Comparison of ENCODE assay signal across 13 mouse cellular contexts in genomic region chr9:50803055-50803671, GRCm38 (mm10). TPM values are rescaled to one million over a fixed set of nuclear protein-coding genes. Genes with fewer than 3 reads are reported as not detected.
DNase-seq lines count a peak whose midpoint lies in the region; ATAC-seq and TF ChIP-seq lines count a peak whose summit lies in the region.
"Had no signal": no experiment of that assay in that cellular context is flagged by ENCODE, and none has a peak within 500 bp of the region (broad histone marks: within the 10 kb centered on the region; RNA-seq: fewer than 3 reads in every experiment).

No protein-coding gene starts in this region.

- no peak for TF ChIP-seq CTCF in bone marrow, adult 2 months (IDR thresholded peaks at IDR 0.05; ENCODE audit: control insufficient read depth, insufficient read depth, low read length)

- peak; percentile 87; the same call in 1 of the 2 replicates for TF ChIP-seq POLR2A in bone marrow, adult 2 months (IDR thresholded peaks at IDR 0.05; ENCODE audit: borderline replicate concordance, control insufficient read depth, low read depth, low read length)

- no peak overlapping the region for H3K9ac ChIP-seq in heart, embryonic 11.5 days (ENCODE audit: low read depth, low read length)
- no peak overlapping the region for H3K9ac ChIP-seq in liver, embryonic 11.5 days (ENCODE audit: low read depth, low read length)
- H3K9ac ChIP-seq: neural tube, embryonic 13.5 days had no signal

- no peak for DNase-seq in heart, postnatal 10 days
- DNase-seq in liver, embryonic 11.5 days (ENCODE audit: low spot score) = peak; percentile 42
- DNase-seq in spleen, postnatal 14 days (ENCODE audit: low spot score in 2 of 2) = peak; percentile 51 to 60
- no peak for DNase-seq in gastrocnemius, postnatal 4 days (ENCODE audit: low spot score in 2 of 2)
- no peak for DNase-seq in adrenal gland, adult 8-10 months
- DNase-seq: gastrocnemius, adult 2 months; kidney, adult 11 months had no signal

- intact Hi-C loops in heart, postnatal 10 days (cut with DNase I) = no loop called here

- WGBS in heart, embryonic 11.5 days (ENCODE audit: insufficient replicate concordance) = 71% methylated on average over 7 of the region's 7 CpGs
- 64% methylated on average over 7 of the region's 7 CpGs for WGBS in bone marrow, adult 2 months
- WGBS in liver, embryonic 11.5 days = 75% methylated on average over 7 of the region's 7 CpGs

- ATAC-seq in heart, embryonic 11.5 days (replicated peaks; ENCODE audit: insufficient number of reproducible peaks, low FRiP score, low TSS enrichment) = peak; percentile 93
- peak; percentile 95 for ATAC-seq in liver, embryonic 11.5 days (replicated peaks; ENCODE audit: low FRiP score)
- no peak for ATAC-seq in frontal cortex, adult (ENCODE audit: low TSS enrichment)
- ATAC-seq: midbrain, embryonic 16.5 days had no signal

- H3K9me3 ChIP-seq in heart, embryonic 11.5 days (replicated peaks; ENCODE audit: control insufficient read depth, low read length) = no peaks in the 10 kb centered on the region
- no peaks in the 10 kb centered on the region for H3K9me3 ChIP-seq in liver, embryonic 11.5 days (ENCODE audit: control insufficient read depth, low read length)
- H3K9me3 ChIP-seq: neural tube, embryonic 13.5 days had no signal

- H3K4me1 ChIP-seq in heart, embryonic 11.5 days (ENCODE audit: control insufficient read depth, insufficient read depth, low read length) = no peaks in the 10 kb centered on the region
- peaks cover 5% of the 10 kb centered on the region; the same call in 1 of the 2 replicates for H3K4me1 ChIP-seq in bone marrow, adult 2 months (ENCODE audit: control insufficient read depth, insufficient read depth, low read length)
- peaks cover 13% of the 10 kb centered on the region for H3K4me1 ChIP-seq in liver, embryonic 11.5 days (replicated peaks; ENCODE audit: control insufficient read depth, insufficient read depth, low read length)
- H3K4me1 ChIP-seq: neural tube, embryonic 13.5 days had no signal

- H3K27ac ChIP-seq in heart, embryonic 11.5 days (ENCODE audit: low read depth, low read length) = peak overlapping the region; percentile 47
- H3K27ac ChIP-seq in bone marrow, adult 2 months (ENCODE audit: control insufficient read depth, insufficient read depth, low read depth, low read length, poor library complexity) = peak overlapping the region; percentile 86
- peak overlapping the region; percentile 30; the same call in 1 of the 2 replicates for H3K27ac ChIP-seq in liver, embryonic 11.5 days (ENCODE audit: low read depth, low read length)
- H3K27ac ChIP-seq: gastrocnemius, adult 2 months; neural tube, embryonic 13.5 days had no signal

- H3K27me3 ChIP-seq in heart, embryonic 11.5 days (ENCODE audit: control insufficient read depth, insufficient read depth, low read length) = no peaks in the 10 kb centered on the region
- H3K27me3 ChIP-seq in liver, embryonic 11.5 days (replicated peaks; ENCODE audit: control insufficient read depth, insufficient read depth, low read length) = no peaks in the 10 kb centered on the region
- H3K27me3 ChIP-seq: neural tube, embryonic 13.5 days had no signal

- H3K4me2 ChIP-seq in heart, embryonic 11.5 days = peak overlapping the region; percentile 16; the same call in 1 of the 2 replicates
- H3K4me2 ChIP-seq in liver, embryonic 11.5 days = no peak overlapping the region
- H3K4me2 ChIP-seq: neural tube, embryonic 13.5 days had no signal

- no peak overlapping the region for H3K4me3 ChIP-seq in heart, embryonic 11.5 days (ENCODE audit: low read depth, low read length)
- H3K4me3 ChIP-seq in bone marrow, adult 2 months (replicated peaks; ENCODE audit: control insufficient read depth, low read depth, low read length) = no peak overlapping the region
- H3K4me3 ChIP-seq in liver, embryonic 11.5 days (ENCODE audit: low read depth, low read length) = no peak overlapping the region
- H3K4me3 ChIP-seq: gastrocnemius, adult 2 months; neural tube, embryonic 13.5 days had no signal

- peaks cover 23% of the 10 kb centered on the region for H3K36me3 ChIP-seq in heart, embryonic 11.5 days (ENCODE audit: control insufficient read depth, insufficient read depth, low read length)
- peaks cover 6% of the 10 kb centered on the region for H3K36me3 ChIP-seq in liver, embryonic 11.5 days (ENCODE audit: control insufficient read depth, insufficient read depth, low read length)

RNA-seq across cellular contexts. Expression of gene 1110032A03Rik, which starts 27.8 kb away (rescaled TPM):
- polyA plus RNA-seq in heart, embryonic 11.5 days (2014; fragmentation: Nextera tagmentation; extraction: Ambion mirVana) = 22.2 and 22.9 TPM in 2 replicates
- 10 to 100 TPM; 12.5 to 13.9 TPM for total RNA-seq in heart, postnatal 10 days (2021)
- polyA plus RNA-seq in bone marrow, adult 2 months (2011; ENCODE audit: insufficient read depth, insufficient read length, low replicate concordance, missing spikeins) = 24.7 and 32.8 TPM in 2 replicates
- 16.2 and 17.5 TPM in 2 replicates for polyA plus RNA-seq in liver, embryonic 11.5 days (2014; fragmentation: Nextera tagmentation; extraction: Ambion mirVana)
- total RNA-seq in gastrocnemius, postnatal 4 days (2021) = 10 to 100 TPM; 15.9 to 16.9 TPM
- 10 to 100 TPM; 43.1 to 53.3 (median 44.2) TPM for total RNA-seq in adrenal gland, adult 8-10 months (2022)

RNA-seq across cellular contexts. Expression of gene Alg9, which starts 28.3 kb away (rescaled TPM):
- polyA plus RNA-seq in heart, embryonic 11.5 days (2014; fragmentation: Nextera tagmentation; extraction: Ambion mirVana) = 34.2 and 37.3 TPM in 2 replicates
- total RNA-seq in heart, postnatal 10 days (2021) = 10 to 100 TPM; 10.5 to 16.1 TPM
- polyA plus RNA-seq in bone marrow, adult 2 months (2011; ENCODE audit: insufficient read depth, insufficient read length, low replicate concordance, missing spikeins) = 9.7 and 10.2 TPM in 2 replicates
- 33.0 and 40.0 TPM in 2 replicates for polyA plus RNA-seq in liver, embryonic 11.5 days (2014; fragmentation: Nextera tagmentation; extraction: Ambion mirVana)
- total RNA-seq in gastrocnemius, postnatal 4 days (2021) = 10 to 100 TPM; 15.0 to 16.3 TPM
- total RNA-seq in adrenal gland, adult 8-10 months (2022) = 10 to 100 TPM; 17.6 to 31.5 (median 21.7) TPM

RNA-seq across cellular contexts. Expression of gene Fdxacb1, which starts 35.1 kb away (rescaled TPM):
- polyA plus RNA-seq in heart, embryonic 11.5 days (2014; fragmentation: Nextera tagmentation; extraction: Ambion mirVana) = 9.8 and 9.9 TPM in 2 replicates
- total RNA-seq in heart, postnatal 10 days (2021) = 1 to 10 TPM; 6.6 to 6.9 TPM
- polyA plus RNA-seq in bone marrow, adult 2 months (2011; ENCODE audit: insufficient read depth, insufficient read length, low replicate concordance, missing spikeins) = 5.5 and 5.7 TPM in 2 replicates
- polyA plus RNA-seq in liver, embryonic 11.5 days (2014; fragmentation: Nextera tagmentation; extraction: Ambion mirVana) = 15.7 and 16.0 TPM in 2 replicates
- 1 to 10 TPM; 5.9 to 6.9 TPM for total RNA-seq in gastrocnemius, postnatal 4 days (2021)
- total RNA-seq in adrenal gland, adult 8-10 months (2022) = 1 to 10 TPM; 5.3 to 8.9 (median 6.7) TPM

RNA-seq across cellular contexts. Expression of gene Ppp2r1b, which starts 41.9 kb away (rescaled TPM):
- polyA plus RNA-seq in heart, embryonic 11.5 days (2014; fragmentation: Nextera tagmentation; extraction: Ambion mirVana) = 63.1 and 66.9 TPM in 2 replicates
- total RNA-seq in heart, postnatal 10 days (2021) = 10 to 100 TPM; 14.7 to 16.4 TPM
- polyA plus RNA-seq in bone marrow, adult 2 months (2011; ENCODE audit: insufficient read depth, insufficient read length, low replicate concordance, missing spikeins) = 18.1 and 29.1 TPM in 2 replicates
- 143 and 172 TPM in 2 replicates for polyA plus RNA-seq in liver, embryonic 11.5 days (2014; fragmentation: Nextera tagmentation; extraction: Ambion mirVana)
- 10 to 100 TPM; 16.8 to 17.7 TPM for total RNA-seq in gastrocnemius, postnatal 4 days (2021)
- 10 to 100 TPM; 32.9 to 46.7 (median 43.7) TPM for total RNA-seq in adrenal gland, adult 8-10 months (2022)

RNA-seq across cellular contexts. Expression of gene Hspb2, which starts 51.0 kb away (rescaled TPM):
- 319 and 338 TPM in 2 replicates for polyA plus RNA-seq in heart, embryonic 11.5 days (2014; fragmentation: Nextera tagmentation; extraction: Ambion mirVana)
- 100 to 1,000 TPM; 119 to 133 TPM for total RNA-seq in heart, postnatal 10 days (2021)
- polyA plus RNA-seq in bone marrow, adult 2 months (2011; ENCODE audit: insufficient read depth, insufficient read length, low replicate concordance, missing spikeins) = not detected in 2 replicates
- 1.3 and 2.3 TPM in 2 replicates for polyA plus RNA-seq in liver, embryonic 11.5 days (2014; fragmentation: Nextera tagmentation; extraction: Ambion mirVana)
- total RNA-seq in gastrocnemius, postnatal 4 days (2021) = 100 to 1,000 TPM; 135 to 140 TPM
- total RNA-seq in adrenal gland, adult 8-10 months (2022) = 1 to 10 TPM; 3.0 to 3.2 (median 3.1) TPM
- total RNA-seq: common myeloid progenitor, adult 5-6 weeks had no signal

Comparison
In these comparisons a context has a peak if more than half of its experiments do, and no peak if none do; other contexts are left out.
1. H3K27ac ChIP-seq: peak in every context shown above with its lines; median percentile 86 in bone marrow, adult 2 months; 47 in heart, embryonic 11.5 days; 30 in liver, embryonic 11.5 days.
2. DNase-seq: peak in liver, embryonic 11.5 days (single experiment) and spleen, postnatal 14 days (2 of 2); none in heart, postnatal 10 days (0 of 2), gastrocnemius, postnatal 4 days (0 of 2) and adrenal gland, adult 8-10 months (single experiment).